Mouse (Mus musculus) activated CD4-positive, CD25-positive, alpha-beta regulatory T cell (primary cell): ENCODE results near the gene Cyb5r1. TPM values are rescaled to one million over a fixed set of nuclear protein-coding genes. Genes with fewer than 3 reads are reported as not detected.

Experiments used
- polyA plus RNA-seq, 2 experiments: library from polyadenylated mRNA; unstranded; fragments of 100-300 nt; shearing (Covaris generic); gene quantifications; one replicate each; pipeline ENCODE4 v1.2.1; 2017

Gene Cyb5r1
- 10 to 100 TPM; 19.6 to 21.5 TPM for polyA plus RNA-seq

DNA sequence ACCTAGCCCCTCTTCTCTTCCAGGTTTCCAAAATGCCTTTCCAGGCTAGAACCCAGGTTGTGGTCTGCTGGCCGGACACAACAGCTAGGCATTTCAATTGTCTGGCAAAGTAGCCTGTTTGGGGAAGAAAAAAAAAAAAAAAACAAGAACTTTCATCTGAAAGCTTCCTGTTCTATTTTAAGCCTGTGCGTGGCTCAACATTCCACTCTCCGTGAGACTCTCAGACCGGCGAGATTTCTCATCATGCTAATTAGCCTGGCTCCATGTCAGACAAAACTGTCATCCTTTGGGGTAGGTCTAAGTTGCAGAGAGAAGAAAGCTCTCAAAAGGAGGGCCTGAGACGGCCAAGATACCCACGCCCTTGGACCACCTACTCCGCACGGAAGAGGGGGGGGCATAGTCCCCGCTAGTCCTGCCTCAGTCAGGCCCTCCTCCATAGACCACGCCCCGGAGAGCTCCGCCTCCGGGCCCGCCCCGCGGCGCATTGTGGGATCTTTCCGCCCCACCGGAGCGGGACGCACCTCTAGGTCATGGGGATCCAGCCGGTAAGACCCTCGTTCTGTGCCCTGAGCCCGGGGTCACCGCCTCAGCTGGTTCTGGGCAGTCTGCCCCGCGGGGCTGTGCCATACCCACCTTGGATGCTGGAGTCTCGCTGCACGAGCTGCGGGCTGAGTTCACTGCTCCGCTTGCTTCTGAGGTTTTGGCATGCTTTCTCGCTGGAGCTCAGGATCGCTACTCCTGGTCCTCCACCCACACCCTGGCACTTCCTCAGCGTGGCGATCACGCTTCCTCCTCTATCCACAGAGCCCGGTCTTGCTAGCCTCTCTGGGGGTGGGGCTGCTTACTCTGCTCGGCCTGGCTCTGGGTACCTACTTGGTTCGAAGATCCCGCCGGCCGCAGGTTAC is at the start of gene Cyb5r1:
Cyb5r1 (plus strand) TSS at position 51 of the 905 bp plus-strand sequence.

DNA sequence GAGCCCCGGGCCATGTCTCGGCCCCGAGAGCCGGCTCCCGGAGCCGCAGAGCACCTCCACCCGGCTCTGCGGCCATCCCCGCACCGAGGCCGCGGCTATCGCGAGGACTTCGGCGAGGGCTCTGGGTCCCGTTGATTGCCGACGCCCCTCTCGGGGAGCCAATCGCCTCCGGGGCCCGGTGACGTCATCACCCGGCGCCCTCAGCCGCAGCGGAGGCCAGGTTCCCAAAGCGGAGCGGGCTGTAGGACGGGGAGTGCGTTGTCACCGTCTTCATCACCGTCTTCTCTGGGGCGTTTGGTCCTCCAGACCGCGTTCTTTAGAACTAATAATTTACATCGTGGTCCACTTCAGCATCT is 43.5 kb upstream of the Cyb5r1 start, which contains the start of gene Tmem183a:
Tmem183a (minus strand) TSS at position 123 of the 356 bp plus-strand sequence.

DNA sequence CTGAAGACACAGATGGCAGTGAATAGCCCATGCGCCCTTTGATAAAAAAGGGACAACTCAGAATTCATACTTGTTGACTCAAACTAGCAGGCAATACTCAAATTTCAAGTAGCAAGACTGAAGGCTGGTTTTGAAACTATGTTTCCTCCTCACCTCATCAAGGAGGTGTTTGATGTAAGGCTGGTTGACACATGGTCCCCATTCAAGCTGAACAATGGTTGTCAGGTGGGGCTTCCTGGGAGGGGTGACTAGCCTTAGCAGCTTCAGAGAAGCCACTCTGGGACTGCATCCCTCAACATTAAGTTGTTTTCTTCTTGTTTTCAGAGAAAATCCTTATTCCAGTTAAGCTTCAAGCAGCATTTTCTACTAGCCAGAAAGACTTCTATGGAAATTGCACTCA is 19.7 kb upstream of the Cyb5r1 start, which contains the start of gene 4933406M09Rik:
4933406M09Rik (plus strand) TSS at position 275 of the 400 bp plus-strand sequence.

DNA sequence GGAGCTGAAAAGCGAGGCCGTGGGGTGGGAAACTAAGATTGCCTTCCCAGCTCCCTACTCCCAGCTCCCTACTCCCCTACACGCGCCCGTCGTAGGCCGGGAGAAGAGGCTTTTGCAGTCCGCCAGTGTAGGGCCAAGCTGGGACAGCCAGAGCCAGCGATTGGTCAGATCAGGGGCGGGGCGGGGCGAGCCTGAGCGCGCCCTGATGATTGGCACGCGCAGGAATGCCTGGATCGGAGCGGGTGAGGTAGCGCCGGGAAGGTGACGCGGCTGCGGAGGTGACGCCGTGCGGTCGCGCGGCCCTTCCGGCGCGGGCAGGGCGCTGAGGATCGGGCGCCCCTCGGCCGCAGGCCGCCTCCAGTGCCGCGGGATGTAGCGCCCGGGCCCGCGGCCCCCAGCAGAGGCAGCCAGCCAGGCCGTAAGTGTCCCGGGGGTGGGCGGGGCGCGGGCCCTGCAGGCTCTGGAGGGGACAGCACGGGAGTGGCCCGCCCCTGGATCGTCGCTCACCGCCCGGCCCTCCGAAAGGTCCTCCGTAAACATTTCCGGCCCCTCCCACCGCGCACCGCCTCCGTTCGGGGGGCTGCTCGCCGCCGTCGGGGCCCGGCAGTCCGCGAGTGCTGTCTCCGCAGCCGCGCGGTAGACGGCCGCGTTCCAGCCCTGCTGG is 9.9 kb downstream of the Cyb5r1 start, which contains the start of gene Adipor1:
Adipor1 (plus strand) TSS at position 211 of the 664 bp plus-strand sequence.

DNA sequence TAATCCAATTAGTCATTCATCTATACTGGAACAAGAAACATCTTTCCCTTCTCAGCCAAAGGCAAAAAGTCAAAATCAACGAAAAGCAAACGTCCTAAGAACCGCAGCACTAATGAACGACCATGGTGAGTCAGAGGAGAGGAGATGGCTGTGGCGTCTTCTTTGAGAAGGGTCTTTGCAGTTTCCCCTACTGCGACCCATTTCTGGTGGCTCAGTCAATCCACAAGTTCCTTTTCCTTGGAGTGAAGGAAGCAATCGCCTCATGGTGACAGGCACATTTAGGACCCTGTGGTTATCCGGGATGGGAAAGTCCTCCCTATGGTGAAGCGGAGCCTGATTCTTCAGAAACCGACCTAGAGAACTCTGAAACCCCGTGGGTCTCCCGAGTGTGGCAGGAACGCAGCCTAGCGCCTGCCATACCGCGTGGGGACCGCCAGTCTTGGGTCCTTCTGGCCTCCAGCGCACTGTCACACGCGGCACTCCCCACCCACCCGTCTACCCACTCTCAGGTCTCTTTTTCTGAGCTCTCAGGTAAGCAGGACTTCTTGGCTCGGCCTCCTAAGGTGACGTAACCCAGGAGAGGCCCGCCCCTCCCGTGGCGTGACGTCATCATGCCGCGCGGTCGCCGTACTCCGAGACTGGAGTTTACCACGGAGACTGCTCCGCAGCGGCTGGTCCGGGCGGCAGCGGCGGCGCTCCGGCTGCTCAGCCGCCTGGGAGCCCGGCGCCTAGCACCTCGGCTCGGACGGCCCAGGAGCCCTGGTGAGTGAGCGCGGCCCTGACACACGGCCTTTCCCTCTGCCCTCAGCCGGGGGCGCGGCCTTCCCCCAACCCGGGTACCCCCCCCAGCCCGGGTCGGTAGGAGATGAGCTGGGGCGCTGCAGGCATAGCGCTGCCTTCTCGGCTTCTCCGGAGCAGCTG is 49.8 kb downstream of the Cyb5r1 start, which contains the start of gene Klhl12:
Klhl12 (plus strand) TSS at position 628 of the 921 bp plus-strand sequence.

Other genes starting within 250 kb of the Cyb5r1 start
- under 1 TPM; 0.16 to 0.49 TPM for gene Chil1, start 223.4 kb upstream of the Cyb5r1 start, polyA plus RNA-seq
- gene Mybph, start 212.1 kb upstream of the Cyb5r1 start, polyA plus RNA-seq, result not detected
- gene Adora1, start 170.1 kb upstream of the Cyb5r1 start, polyA plus RNA-seq, result under 1 TPM in 1 of 2 experiments, not detected in 1; 0.10 TPM
- not detected for gene Myog, start 115.6 kb upstream of the Cyb5r1 start, polyA plus RNA-seq
- gene Ppfia4, start 72.6 kb upstream of the Cyb5r1 start, polyA plus RNA-seq, result under 1 TPM in 1 of 2 experiments, not detected in 1; 0.32 TPM
- gene Tmem183a, start 43.6 kb upstream of the Cyb5r1 start, polyA plus RNA-seq, result 10 to 100 TPM; 59.5 to 62.0 TPM
- gene 4933406M09Rik, start 19.6 kb upstream of the Cyb5r1 start, polyA plus RNA-seq, result not detected
- 10 to 100 TPM; 74.3 to 93.2 TPM for gene Adipor1, start 9.8 kb downstream of the Cyb5r1 start, polyA plus RNA-seq
- 10 to 100 TPM; 17.2 to 19.3 TPM for gene Klhl12, start 50.0 kb downstream of the Cyb5r1 start, polyA plus RNA-seq
- gene Rabif, start 89.1 kb downstream of the Cyb5r1 start, polyA plus RNA-seq, result 10 to 100 TPM; 42.6 to 45.4 TPM
- gene Mgat4e, start 144.1 kb downstream of the Cyb5r1 start, polyA plus RNA-seq, result not detected
- gene Kdm5b, start 154.6 kb downstream of the Cyb5r1 start, polyA plus RNA-seq, result 10 to 100 TPM; 39.9 to 46.3 TPM
- gene Syt2, start 241.1 kb downstream of the Cyb5r1 start, polyA plus RNA-seq, result under 1 TPM in 1 of 2 experiments, not detected in 1; 0.22 TPM